Mouse (Mus musculus) adrenal gland, adult 8-10 months (tissue): Measurements from ENCODE around the gene Klhdc8b. TPM values are rescaled to one million over a fixed set of nuclear protein-coding genes. Genes with fewer than 3 reads are reported as not detected.
A peak's percentile ranks its signal among the peaks of the same experiment; 100 is the strongest.

Source experiments
- DNase-seq: peaks from one replicate; pipeline ENCODE4 v3.0.0; 2022
- total RNA-seq, 4 experiments: library from RNA; stranded (reverse); gene quantifications; 2 replicates each; pipeline ENCODE4 v1.2.4; 2022

Gene Klhdc8b
- total RNA-seq, 4 experiments from 2014 or later: 19.7 to 48.3 (median 33.1) TPM

DNA sequence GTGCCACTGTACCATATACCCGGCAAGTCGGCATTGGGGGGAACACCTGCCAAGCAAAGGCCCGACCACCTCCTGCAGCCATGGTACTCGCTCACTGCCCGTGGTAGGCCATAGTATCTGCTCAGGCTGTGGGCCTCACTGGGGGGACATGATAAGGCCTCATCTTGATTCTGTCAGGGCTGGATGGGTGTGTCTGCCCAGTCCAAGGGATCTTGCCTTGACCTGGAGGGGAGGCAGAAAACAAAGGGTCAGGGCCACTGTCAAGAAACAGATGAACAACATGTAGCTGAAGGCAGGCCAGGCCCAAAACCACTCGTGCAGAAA, 10.2 kb downstream of the Klhdc8b start:
- DNase-seq: no peak

DNA sequence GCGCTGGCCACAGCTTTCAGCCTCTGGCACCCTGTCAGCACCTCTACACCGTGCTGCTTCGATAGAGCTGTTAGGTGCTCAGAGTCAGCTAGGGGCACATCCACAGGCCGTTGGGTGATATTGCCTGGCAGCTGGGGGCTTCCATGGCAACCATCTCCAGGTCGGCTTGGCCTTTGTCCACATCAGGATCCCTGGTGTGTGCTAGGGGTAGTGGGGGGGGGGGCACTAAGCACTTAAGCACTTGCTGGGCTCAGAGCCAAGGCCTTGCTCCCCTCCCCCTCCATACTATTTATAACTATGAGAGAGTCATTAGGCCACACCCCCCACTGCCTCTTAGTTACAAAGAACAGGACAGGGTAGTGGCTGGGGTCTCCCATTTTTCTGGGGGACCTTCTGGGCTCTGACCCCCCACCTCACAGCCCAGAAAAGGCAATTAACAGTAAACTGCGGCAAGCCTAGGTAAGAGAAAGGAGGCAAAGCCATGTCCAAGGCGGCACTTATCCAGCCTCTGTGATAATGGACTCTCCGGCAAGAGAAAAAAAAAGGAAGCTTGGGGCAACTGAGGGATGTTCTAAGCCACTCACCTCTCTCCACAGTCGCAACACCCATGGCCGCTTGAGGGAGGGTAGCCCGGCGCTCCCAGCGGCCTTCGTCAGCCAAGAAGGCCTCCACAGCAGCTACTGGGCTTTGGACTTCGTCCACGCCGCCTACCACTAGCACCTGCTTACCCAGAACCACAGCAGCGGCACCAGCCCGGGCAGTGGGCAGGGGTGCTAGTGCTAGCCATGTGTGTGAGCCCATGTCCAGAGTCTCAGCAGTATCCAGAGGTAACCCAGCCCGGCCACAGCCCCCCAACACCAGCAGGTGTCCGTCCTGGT, 10.8 kb downstream of the Klhdc8b start:
- no peak for DNase-seq

DNA sequence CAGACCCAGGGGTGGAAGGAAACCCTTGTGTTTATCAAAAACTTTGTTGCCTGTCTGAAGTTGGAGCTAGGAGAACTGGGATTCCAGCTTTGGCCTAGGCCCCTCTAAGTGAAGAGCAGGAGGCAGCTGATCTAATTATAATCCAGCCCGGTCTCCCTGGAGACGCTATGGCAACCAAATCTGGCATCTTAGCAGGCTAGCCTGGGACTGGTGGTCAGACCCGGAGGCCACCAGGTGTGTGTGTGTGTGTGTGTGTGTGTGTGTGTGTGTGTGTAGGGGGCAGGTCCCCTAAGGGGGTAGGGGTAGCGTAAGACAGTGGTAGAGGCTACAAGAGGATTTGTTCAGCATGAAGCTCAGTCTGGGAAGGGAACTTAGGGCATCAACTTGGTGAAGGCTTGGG, 11.5 kb downstream of the Klhdc8b start:
- no peak for DNase-seq

DNA sequence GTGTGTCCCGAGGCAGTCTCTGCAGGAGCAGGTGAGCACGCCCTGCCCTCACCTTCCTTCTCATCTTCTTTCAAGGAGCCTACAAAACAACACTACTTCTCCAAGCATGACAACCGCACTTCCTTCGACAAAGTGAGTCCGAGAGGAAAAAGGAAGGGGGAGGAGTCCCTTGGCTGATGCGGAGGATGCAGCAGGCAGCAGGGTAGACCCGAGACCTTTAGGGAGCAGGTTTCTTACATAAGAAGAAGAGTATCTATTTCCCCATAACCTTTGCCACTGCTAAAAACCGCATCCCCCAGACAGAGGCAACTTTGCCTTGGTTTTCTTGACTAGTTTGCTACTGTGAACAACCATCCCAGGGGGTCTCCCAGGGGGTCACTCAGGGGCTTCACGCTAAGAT, 16.3 kb downstream of the Klhdc8b start:
- DNase-seq: no peak

DNA sequence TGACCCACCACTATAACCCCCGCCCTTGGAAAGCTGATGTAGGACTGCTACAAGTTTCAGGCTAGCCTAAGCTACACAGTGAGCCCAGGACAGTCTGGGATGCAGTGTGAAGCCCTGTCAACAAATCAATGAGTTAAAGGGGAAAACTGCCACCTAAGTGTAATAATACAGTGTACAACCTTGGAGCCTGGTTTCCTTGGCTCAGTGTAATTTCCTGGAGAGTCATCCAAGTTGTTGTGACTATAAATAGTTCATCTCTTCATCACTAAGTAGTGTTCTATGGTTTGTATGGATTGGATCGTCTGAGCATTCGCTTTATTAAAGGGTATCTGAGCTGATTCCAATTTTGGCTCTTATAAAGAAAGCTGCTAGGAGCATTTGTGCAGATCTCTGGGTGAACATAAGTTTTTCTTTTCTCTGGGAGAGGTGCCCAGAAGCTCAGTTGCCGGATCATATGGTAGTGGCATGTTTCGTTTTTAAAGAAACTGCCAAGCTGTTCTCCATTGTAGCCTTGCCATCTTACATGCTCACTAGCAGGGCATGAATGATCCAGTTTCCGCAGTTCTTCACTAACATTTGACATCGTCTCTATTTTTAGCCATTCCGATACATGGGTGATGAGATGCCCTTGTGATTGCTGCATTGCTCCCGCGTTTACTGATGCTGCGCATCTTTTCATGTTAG, 20.0 kb downstream of the Klhdc8b start:
- DNase-seq: no peak

DNA sequence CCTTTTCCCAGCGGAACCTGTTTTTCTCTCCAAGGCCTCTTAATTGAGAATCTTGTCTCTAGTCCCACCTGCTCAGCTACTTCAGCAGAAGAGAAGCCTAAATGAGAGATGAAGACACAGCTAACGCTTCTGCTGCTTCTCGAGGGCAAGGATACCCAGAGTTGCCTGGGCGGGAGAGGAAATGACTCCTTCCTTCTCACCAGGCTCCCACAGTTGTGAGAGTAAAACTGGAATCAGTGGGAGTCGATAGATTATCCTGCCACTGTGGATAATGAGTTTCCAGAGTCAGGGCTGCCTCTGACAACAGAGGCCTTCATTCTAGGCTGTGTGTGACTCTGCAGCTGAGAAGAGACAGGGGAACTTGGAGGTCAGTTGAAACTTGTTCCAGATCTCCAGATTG, 20.9 kb downstream of the Klhdc8b start:
- no peak for DNase-seq

DNA sequence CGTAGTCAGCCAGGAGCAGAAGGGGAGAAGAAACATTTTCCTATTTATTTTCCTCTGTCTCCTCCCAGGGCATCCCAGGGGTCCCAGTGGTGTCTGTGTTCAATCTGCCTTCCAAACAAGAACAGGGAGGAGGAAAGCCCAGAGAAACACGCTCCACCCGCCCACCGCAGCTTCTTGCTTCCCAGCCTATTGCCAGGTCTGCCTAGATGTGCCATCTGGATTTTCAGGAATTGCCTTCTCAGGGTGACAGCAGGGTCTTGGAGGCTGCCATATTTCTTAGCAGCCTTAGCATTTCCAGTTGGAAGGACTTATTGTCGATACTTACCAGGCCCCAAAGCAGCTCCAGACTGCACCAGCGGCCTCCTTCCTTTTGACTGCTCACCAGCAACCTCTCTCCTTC, 22.2 kb downstream of the Klhdc8b start:
- no peak for DNase-seq

DNA sequence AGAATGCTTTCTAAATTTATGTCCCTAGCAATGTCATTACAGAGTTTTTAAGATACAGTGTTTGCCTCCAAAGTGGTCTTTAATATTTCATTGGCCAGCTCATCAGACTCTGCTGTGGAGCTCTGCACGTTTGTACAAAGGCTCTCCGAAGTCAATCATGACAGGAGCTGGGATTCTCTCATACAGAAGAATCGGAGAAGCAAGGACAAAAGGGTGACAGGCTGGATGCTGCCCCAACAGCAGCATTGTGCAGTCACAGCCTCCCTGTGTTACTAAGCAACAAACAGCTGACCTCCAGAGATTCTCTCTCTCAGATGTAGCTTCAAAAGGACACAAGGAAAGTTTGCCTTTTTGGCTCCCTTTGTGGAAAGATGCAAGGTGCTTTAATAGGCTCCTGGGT, 25.2 kb downstream of the Klhdc8b start, which contains the start of gene BC048562:
BC048562 (plus strand) TSS at position 301 of the 400 bp plus-strand sequence.
- no peak for DNase-seq

DNA sequence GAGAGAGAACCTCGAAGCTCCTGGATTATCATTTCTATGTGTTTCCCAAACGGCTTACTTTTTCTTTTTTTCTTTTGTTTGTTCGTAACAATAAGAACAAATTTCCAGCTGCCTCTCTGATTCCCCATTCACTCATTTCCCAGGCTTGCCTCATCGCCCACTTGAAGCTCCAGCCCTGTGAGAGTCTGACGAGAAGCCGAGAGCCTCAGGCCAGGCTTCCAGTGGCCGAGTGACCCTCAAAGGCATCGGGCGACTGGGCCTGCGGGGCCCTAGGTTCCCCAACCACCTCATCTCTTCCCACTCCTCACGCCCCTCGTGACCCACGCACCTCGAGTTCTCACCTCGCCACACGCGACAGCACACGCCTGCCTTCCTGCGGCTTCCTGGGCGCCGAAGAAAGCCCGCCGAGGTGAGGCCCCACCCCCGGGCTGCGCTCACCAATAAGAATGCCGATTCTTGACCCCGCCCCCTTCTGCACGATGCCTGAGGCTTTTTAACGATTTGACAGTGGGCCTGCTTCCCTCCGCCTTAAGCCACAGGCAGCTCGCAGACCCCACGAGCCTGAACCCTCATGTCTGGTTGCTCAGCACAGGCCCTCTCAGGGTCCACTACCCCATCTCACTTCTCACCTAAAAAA, 29.8 kb downstream of the Klhdc8b start:
- no peak for DNase-seq

DNA sequence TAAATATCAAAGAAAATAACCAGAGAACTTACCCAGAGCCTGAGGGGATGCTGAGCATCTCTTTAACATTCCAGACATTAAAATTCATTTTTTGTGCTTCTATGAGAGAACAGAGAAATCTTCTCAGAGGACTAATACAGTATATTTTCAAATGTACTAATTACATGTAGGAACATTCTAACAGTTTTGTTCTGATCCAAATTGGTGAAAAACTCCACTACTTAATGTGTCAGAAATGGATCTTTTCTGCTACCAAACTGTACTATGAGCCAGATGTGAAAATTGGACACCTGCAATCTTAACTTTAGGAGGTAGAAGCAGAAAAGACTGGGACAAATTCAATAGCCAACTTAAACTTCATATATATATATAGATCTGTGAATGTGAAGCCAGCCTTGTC, 33.0 kb downstream of the Klhdc8b start, which contains the start of gene Ccdc36:
Ccdc36 (minus strand) TSS at position 101 of the 400 bp plus-strand sequence.
- no peak for DNase-seq

DNA sequence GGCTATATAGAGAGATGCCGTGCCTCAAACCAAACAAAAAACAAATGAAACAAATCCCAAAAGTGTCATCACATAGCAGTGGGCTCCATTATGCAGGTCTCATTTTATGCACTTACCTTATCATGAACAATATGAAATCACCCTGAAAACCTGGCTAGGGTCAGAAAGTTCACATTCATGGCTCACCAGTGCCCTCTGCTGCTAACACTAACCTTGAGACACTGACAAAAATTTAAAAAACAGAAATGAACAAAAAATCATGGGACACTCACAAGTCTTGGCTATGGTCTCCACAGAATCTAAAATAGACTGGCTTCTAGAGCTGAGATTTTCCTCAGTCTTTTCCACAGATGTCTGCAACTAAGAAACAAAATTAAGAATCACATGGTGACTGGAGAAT, 49.2 kb downstream of the Klhdc8b start:
- no peak for DNase-seq

DNA sequence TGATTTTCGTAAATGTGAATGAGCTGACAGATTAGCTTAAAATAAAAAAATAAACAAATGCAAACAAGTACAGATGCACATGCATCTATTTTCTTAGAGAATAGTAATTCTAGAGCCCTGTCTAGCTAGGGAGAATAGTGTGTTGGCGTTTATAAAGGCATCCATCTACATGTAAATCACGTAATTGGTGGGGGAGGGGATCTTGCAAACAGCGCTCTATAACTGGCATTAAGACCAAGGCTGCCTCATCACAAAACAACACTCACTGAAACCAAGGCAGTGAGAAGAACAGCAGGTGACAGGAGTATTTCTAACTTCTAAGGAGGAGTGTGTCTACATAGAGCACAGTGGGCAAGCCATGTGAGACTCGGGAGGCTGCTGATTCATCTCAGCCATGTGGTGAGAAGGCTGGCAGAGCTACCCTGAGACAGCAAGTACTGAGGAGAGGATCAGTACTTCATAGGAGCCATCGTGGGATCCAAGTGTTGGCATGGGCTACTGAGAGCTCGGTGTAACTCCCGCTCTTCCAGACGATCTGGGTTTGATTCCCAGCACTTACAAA, 49.9 kb downstream of the Klhdc8b start:
- no peak for DNase-seq

DNA sequence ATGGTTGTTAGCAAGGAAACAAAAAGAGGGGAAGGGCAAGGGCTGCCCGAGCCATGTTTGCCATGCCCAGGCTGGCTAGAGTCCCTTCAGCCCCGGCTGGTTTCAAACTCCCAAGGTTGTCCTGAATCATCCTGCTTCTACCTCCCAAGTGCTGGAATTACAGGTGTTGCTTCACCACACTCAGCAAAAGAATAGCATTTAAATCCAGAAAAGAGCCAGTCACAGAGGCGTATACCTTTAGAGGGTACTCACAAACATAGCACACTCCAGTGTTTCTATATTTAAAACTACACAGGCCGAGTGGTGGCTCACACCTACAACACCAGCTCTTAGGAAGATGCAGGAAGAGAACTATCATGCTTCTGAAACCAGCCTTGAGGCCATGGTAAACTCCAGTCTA, 51.8 kb downstream of the Klhdc8b start:
- no peak for DNase-seq

DNA sequence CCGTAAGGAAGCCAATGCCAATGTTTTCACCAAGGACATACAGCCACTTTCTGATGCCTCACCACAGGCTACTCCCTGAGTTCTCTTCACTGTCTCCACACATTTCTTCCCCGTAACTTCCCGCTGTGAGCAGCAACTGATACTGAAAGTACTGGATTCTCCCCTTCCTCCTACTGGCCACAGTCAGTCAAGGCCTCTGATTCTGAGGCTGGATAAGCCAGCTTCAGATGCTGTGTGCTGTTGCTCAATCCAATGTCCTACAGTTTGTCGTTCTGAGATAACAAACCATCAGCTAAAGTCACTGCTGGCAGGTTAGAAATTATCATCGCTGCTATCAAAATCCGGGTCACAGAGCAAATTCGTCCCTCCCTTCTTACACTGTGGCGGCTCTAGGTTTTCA, 56.9 kb downstream of the Klhdc8b start:
- DNase-seq: peak; percentile 39

DNA sequence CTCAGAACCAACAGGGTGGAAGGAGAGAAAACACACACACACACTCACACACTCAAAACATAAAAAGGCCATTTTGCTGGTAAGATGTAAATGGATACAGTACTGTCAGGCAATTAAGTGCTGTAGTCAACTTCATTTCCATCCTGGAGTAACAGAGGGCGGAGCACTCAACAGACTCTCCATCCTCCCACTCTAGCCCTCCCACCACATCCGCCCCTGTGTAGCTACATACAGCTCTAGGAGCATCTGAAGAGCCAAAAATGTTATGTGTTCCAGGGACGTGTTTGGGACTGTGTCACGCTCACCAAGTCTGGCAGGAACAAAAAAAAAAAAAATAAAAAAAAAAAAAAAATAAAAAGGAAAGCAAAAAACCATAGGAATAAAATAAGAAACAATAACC, 58.3 kb downstream of the Klhdc8b start:
- no peak for DNase-seq

DNA sequence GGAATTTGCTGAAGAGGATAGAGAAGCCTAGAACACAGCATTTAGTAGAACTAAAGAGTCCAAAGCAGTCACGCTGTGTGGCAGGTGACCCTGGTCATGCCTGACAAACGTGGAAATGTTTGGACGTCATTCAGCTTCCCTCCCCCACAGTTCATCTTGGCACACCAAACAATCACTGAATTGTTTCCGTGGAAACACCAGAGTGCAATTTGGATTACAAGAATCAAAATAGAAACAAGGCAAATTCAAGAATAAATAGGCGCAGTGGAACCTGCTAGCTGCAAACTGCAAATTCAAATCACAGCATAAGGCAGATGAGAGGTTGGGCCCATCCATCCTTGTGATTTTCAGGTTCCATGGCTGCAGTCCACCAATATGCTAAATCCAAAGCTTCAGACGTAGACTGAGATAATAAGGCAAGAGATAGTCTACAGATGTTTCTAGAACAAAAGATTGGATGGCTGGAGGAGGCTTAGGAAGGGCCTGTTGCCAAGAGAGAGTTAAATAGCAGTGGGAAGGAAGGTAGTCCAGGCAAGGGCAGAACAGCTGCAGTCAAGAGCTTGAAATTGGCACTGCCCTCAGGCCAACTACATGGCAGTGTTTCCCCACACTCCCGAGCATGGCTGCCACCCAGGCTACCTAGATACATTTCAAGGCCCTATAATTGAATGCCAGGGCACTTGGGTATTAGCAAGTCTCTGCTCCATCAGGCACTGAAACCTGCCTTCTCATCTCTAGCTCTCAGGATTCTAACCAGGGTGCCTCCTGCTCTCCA, 60.0 kb downstream of the Klhdc8b start:
- DNase-seq: peak; percentile 55

DNA sequence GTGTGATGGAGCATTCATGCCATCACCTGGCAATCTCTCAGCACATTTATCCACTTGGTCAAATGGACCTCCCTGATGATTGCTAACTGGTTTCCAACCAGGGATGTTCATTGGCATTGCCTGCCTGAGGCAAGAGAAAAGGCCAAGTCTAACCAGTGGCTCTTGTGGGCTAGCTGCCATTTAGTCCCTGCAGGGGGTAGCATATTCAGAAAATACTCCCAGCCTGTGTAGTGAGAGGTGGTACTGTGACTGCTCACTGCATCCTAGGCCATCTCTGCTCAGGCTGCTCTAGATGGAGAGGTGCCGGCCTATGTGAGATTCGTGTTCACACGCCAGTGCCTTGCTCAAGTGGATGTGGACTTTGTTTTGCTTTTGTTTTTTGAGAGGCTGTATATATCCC, 63.1 kb downstream of the Klhdc8b start:
- no peak for DNase-seq

Other genes starting within 250 kb of the Klhdc8b start
- 100 to 1,000 TPM; 134 to 165 (median 148) TPM for gene Dag1, start 197.6 kb downstream of the Klhdc8b start, total RNA-seq
- 10 to 100 TPM; 29.5 to 49.1 (median 41.4) TPM for gene Nicn1, start 171.2 kb downstream of the Klhdc8b start, total RNA-seq
- 10 to 100 TPM in 2 of 4 experiments, 1 to 10 TPM in 2; 3.8 to 10.9 (median 7.1) TPM for gene Amt, start 164.7 kb downstream of the Klhdc8b start, total RNA-seq
- 100 to 1,000 TPM; 307 to 342 (median 321) TPM for gene Rhoa, start 155.5 kb downstream of the Klhdc8b start, total RNA-seq
- 10 to 100 TPM; 56.0 to 68.0 (median 62.2) TPM for gene Tcta, start 155.4 kb downstream of the Klhdc8b start, total RNA-seq
- gene Gpx1, start 122.7 kb downstream of the Klhdc8b start, total RNA-seq: 100 to 1,000 TPM; 524 to 812 (median 629) TPM
- 100 to 1,000 TPM; 124 to 152 (median 132) TPM for gene Usp4, start 113.7 kb downstream of the Klhdc8b start, total RNA-seq
- gene 1700102P08Rik, start 68.8 kb downstream of the Klhdc8b start, total RNA-seq: 1 to 10 TPM in 3 of 4 experiments, under 1 TPM in 1; 0.96 to 1.6 (median 1.3) TPM
- gene Ccdc36, start 33.1 kb downstream of the Klhdc8b start, total RNA-seq: under 1 TPM in 1 of 4 experiments, not detected in 3; 0.10 TPM
- gene BC048562, start 25.1 kb downstream of the Klhdc8b start, total RNA-seq: not detected
- gene Ccdc71, start 1.1 kb downstream of the Klhdc8b start, total RNA-seq: 10 to 100 TPM; 46.6 to 56.5 (median 52.7) TPM
- 100 to 1,000 TPM; 117 to 175 (median 152) TPM for gene Lamb2, start 18.2 kb upstream of the Klhdc8b start, total RNA-seq
- gene Usp19, start 29.0 kb upstream of the Klhdc8b start, total RNA-seq: 100 to 1,000 TPM; 239 to 312 (median 257) TPM
- 100 to 1,000 TPM; 181 to 239 (median 220) TPM for gene Qars, start 46.1 kb upstream of the Klhdc8b start, total RNA-seq
- 100 to 1,000 TPM; 131 to 151 (median 139) TPM for gene Qrich1, start 55.2 kb upstream of the Klhdc8b start, total RNA-seq
- 10 to 100 TPM; 59.9 to 88.8 (median 73.5) TPM for gene Impdh2, start 98.7 kb upstream of the Klhdc8b start, total RNA-seq
- gene Ndufaf3, start 105.9 kb upstream of the Klhdc8b start, total RNA-seq: 10 to 100 TPM; 60.1 to 76.1 (median 70.8) TPM
- 10 to 100 TPM; 72.5 to 99.3 (median 83.0) TPM for gene Dalrd3, start 108.3 kb upstream of the Klhdc8b start, total RNA-seq
- 100 to 1,000 TPM; 115 to 182 (median 165) TPM for gene Wdr6, start 117.2 kb upstream of the Klhdc8b start, total RNA-seq
- 10 to 100 TPM in 3 of 4 experiments, 1 to 10 TPM in 1; 7.4 to 14.7 (median 11.6) TPM for gene P4htm, start 136.1 kb upstream of the Klhdc8b start, total RNA-seq
- gene Arih2, start 187.8 kb upstream of the Klhdc8b start, total RNA-seq: 10 to 100 TPM; 53.4 to 73.7 (median 61.0) TPM
- 100 to 1,000 TPM in 1 of 4 experiments, 10 to 100 TPM in 3; 71.4 to 108 (median 90.9) TPM for gene Slc25a20, start 200.5 kb upstream of the Klhdc8b start, total RNA-seq
- 10 to 100 TPM; 29.9 to 45.0 (median 33.7) TPM for gene Prkar2a, start 227.7 kb upstream of the Klhdc8b start, total RNA-seq